Mouse (Mus musculus) fibroblast of lung, adult 2 months (primary cell): Measurements from ENCODE around the gene Ezh1.

Experiments used
- DNase-seq: peaks from one replicate; pipeline ENCODE4 v3.0.0-alpha.2; 2011; ENCODE audit warnings: low read depth

Ezh1 gene

DNA sequence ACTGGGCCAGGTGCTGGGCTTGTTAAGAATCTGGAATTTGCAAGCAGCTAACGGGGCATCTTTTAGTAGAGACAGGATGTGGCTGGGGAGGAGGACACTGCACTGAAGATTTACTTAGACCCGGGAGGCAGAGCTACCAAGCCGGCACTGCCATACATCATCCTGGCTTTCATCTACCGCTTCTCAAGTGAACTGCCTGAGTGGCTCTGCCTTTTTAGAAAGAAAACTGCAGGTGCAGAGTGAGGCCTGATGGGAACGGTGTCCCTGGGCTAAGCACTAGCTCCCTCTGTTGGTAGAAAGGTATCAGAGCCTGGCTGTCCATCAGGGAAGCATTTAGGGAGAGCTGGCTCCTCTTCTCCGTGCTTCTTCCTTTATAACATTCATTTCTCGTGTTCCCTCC is 25.3 kb downstream of the Ezh1 start:
- no peak for DNase-seq

GRCm38 (mm10) chr11:101199555-101199954 is 26.7 kb downstream of the Ezh1 start:
- DNase-seq = no peak

DNA sequence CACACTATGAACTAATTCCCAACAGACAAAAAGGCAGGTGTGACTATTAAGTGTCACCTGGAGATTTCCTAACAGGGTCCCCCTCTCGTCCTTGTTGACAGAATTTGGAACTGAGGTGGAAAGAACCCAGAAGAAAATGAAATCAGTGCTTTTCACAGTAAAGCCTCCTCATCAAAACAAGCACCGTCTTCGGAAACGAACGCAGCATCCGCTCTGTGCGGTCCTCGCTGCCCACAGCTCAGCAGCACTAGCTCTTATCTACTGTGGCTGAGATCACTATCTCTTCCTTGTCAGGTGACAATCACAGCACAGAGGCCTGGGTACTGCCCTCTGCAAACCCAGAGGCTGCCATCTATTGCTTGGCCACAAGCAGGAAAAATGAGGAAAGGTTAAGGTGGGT is 30.1 kb downstream of the Ezh1 start:
- no peak for DNase-seq

DNA sequence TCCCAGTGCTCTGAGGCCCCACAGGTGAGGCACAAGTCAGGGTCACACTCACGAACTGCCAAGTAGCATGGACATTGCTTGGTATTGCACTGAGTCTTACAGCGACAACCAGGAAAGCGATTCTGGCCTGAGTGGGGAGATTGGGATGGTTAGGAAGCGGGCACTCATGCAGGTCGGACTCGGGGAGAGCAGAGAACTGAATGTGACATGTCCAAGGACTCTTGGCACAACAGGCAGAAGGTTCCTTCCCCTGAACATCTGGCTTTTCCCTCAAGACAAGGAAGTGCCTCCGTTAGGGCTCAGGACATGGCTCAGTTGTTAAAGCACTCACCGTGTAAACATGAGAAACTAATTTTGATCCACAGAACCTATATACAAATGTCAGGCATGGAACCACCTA is 30.7 kb downstream of the Ezh1 start:
- DNase-seq = no peak

GRCm38 (mm10) chr11:101195101-101195500 is 31.2 kb downstream of the Ezh1 start:
- no peak for DNase-seq

GRCm38 (mm10) chr11:101194643-101195042 is 31.6 kb downstream of the Ezh1 start:
- DNase-seq = no peak

GRCm38 (mm10) chr11:101194137-101194536 is 32.1 kb downstream of the Ezh1 start:
- no peak for DNase-seq

DNA sequence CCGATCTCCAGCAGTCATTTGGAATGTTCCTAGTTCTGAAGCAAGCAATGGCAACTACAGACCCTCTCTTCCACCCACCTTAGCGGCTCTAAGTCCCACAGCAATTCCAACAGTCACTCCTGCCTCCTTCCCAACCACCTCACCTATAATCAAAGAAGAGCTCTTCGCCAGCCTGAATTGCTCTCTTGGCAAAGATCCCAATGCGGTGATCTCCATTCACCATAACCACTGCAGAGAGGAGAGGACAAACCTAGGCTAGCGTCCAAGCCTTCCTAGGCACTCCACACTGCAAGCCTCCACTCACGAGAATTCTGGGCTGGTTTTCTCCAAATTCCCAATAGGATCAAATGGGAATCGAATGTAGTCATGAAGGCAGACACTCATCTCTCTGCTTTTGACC is 33.2 kb downstream of the Ezh1 start:
- DNase-seq = no peak

DNA sequence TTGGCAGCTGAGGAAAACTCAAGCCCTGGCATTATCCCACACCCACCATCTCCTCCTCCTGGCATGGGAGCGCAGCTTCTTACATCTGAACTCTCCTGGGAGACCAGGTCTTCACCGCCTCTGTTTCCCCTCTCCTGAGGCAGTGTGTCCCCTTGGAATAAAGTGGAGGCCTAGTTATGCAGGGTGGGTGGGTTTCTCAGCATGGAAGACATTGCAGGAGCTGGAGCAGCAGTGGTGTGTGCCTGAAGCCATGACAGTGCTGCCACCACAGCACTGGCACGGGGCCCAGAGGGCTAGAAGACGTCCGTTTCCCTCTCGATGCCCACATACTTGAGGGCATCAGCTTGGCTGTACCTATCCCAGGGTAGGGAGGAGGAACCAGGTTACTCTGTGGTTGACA is 33.6 kb downstream of the Ezh1 start:
- no peak for DNase-seq

DNA sequence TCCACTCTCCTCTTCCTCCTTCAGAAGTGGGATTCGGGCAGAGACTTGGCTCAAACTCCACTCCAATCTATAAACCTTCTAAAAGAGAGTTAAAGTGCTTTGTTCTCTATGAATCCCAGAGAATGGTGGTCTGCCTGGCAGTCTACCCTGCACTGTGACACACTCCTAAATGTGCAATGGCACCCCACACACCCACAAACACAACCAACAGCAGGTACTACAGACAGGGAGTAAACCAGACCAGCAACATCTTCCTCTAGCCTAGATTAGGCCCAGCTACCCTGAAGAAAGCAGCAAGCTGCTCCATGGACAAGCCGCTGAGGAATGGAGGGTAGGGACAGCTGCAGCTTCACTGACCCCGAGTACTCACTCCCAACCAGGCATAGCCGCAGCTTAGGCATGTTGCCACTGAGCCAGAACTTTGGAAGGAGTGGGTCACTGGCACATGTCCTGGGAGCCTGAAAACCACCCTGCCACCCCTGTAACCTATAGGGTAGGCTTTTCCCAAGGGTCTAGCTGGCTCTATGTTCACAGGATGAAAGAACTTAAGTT is 34.3 kb downstream of the Ezh1 start:
- no peak for DNase-seq

- DNase-seq = no peak
These were observed 35.1 kb downstream of the Ezh1 start for GRCm38 (mm10) chr11:101190913-101191907.

DNA sequence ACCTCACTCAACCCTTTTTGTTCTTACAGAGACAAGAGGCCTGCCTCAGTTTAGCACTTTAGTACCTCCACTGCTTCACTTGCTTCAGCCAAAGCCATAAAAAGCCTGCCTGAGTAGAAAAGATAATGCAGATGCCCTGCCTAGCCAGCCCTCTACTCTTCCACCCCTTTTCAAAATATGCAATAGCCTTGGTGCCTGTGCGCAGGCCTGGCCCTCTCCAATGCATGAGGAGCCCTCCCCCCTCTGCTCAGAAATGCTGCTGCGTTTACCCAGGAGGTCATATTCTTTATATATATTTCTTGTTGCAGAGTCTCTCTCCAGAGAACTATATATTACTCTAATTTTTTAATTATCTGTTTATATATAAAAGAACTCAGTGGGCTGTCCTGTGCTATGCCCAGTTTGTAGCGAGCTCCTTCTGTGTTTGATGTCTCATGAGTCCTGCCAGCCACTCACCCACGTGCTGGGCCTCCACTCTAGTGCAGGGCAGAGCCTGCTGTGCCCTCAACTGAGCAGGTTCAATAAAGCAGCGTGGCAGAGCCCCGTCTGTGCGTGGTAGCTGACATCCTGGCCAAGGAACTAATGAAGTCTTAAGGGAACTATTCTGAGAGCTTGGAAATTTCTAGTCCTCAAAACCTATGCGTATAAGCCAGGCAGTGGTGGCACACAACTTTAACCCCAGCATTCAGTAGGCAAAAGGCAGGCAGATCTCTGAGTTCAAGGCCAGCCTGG is 35.9 kb downstream of the Ezh1 start:
- no peak for DNase-seq

GRCm38 (mm10) chr11:101189495-101190180 is 36.6 kb downstream of the Ezh1 start:
- peak; percentile 74 for DNase-seq

GRCm38 (mm10) chr11:101188166-101188805 is 38.0 kb downstream of the Ezh1 start:
- DNase-seq = no peak

DNA sequence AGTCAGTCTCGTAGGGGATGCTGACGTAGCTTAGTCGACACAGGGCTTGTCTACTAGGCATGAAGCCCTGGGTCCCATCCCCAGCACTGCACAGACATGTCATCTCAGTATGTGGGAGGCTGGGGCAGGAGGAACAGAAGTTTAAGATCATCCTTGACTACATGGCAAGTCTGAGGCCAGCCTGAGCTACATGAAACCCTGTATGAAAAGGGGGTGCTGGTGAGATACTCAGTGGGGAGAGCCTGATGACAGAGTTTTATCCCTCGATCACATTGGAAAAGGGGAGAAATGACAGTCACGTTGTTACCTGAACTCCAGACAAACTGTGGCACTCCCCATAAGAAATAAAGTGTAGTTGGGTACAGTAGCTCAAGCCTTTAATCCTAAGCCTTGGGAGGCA is 38.7 kb downstream of the Ezh1 start:
- DNase-seq = no peak

- no peak for DNase-seq
These were observed 39.6 kb downstream of the Ezh1 start for GRCm38 (mm10) chr11:101186526-101187247.

GRCm38 (mm10) chr11:101185441-101185840 is 40.8 kb downstream of the Ezh1 start:
- no peak for DNase-seq

- DNase-seq = no peak
These were observed 41.3 kb downstream of the Ezh1 start for GRCm38 (mm10) chr11:101184984-101185383.

GRCm38 (mm10) chr11:101182771-101183517 is 43.3 kb downstream of the Ezh1 start:
- no peak for DNase-seq

DNA sequence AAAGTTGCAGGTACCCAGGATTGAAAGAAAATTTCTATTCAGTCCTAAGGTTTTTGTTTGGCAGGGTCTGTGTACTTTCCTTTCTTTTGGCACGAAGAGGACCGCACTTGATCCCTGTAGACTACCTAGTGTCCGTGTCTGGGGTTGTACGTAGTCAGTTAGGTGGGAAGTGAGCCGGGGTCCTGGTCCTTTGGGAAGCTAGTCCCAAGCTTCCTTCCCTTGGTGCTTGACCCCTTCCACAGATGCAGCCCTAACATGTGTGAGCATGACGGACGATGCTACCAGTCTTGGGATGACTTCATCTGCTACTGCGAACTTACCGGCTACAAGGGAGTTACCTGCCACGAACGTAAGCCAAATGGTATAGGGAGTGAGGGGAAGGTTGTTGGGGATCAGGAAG is 44.3 kb downstream of the Ezh1 start:
- no peak for DNase-seq
